Mouse (Mus musculus) ES-E14 (cell line): Measurements from ENCODE around the gene Erbb3. TPM values are rescaled to one million over a fixed set of nuclear protein-coding genes. Genes with fewer than 3 reads are reported as not detected.

ENCODE experiments used
- DNase-seq: peaks from one replicate; pipeline ENCODE4 v3.0.0-alpha.2; 2013; ENCODE audit warnings: low read depth, low spot score
- H3K27ac ChIP-seq: 2 replicates; pipeline ENCODE4 v1.5.1; 2012; ENCODE audit warnings: low read depth, mild to moderate bottlenecking, low read length, moderate library complexity, mixed read lengths; ENCODE audit not compliant: poor library complexity, insufficient read depth, severe bottlenecking
- H3K36me3 ChIP-seq: 2 replicates; pipeline ENCODE4 v1.6.1; 2012; ENCODE audit warnings: mild to moderate bottlenecking, low read length, moderate library complexity, mixed read lengths; ENCODE audit not compliant: control insufficient read depth, poor library complexity, insufficient read depth, severe bottlenecking
- H3K4me1 ChIP-seq, 2 experiments: fragments of 150-350 bp in 1 of 2; sonication (generic) in 1 of 2; 2 replicates each; pipeline ENCODE4 v1.6.1; 2012; ENCODE audit warnings: low read length in 2 of 2, mild to moderate bottlenecking in 1 of 2, mixed read lengths in 1 of 2; ENCODE audit not compliant: control insufficient read depth in 2 of 2, insufficient read depth in 2 of 2, poor library complexity in 1 of 2
- H3K4me3 ChIP-seq, 2 experiments: fragments of 150-350 bp in 1 of 2; sonication (generic) in 1 of 2; 2 replicates each; pipeline ENCODE4 v1.5.1; 2012; ENCODE audit warnings: low read length in 2 of 2, low read depth in 1 of 2, mild to moderate bottlenecking in 1 of 2, mixed read lengths in 1 of 2; ENCODE audit not compliant: insufficient read depth in 1 of 2, poor library complexity in 1 of 2, severe bottlenecking in 1 of 2
- H3K9ac ChIP-seq: 2 replicates; pipeline ENCODE4 v1.6.1; 2012; ENCODE audit warnings: low read depth, mild to moderate bottlenecking, low read length, mixed read lengths; ENCODE audit not compliant: poor library complexity, insufficient read depth, severe bottlenecking
- H3K9me3 ChIP-seq: fragments of 150-350 bp; sonication (generic); 2 replicates; pipeline ENCODE4 v1.6.1; 2012; ENCODE audit warnings: low read depth, mild to moderate bottlenecking, low read length; ENCODE audit not compliant: control insufficient read depth, insufficient read depth
- CHD2 ChIP-seq: IDR thresholded peaks from 2 replicates; pipeline ENCODE4 v1.6.1; 2014; ENCODE audit warnings: mild to moderate bottlenecking, low read depth, low read length, inconsistent platforms
- HCFC1 ChIP-seq: IDR thresholded peaks from 2 replicates; pipeline ENCODE4 v1.6.1; 2012; ENCODE audit warnings: low read length, inconsistent platforms, borderline replicate concordance; ENCODE audit not compliant: insufficient read depth
- MAFK ChIP-seq: IDR thresholded peaks from 2 replicates; pipeline ENCODE4 v1.6.1; 2014; ENCODE audit warnings: mild to moderate bottlenecking, low read depth, low read length, inconsistent platforms; ENCODE audit not compliant: insufficient read depth
- ZC3H11A ChIP-seq: IDR thresholded peaks from 2 replicates; pipeline ENCODE4 v1.6.1; 2012; ENCODE audit warnings: low read depth, mild to moderate bottlenecking, inconsistent platforms, low read length, borderline replicate concordance
- ZNF384 ChIP-seq: IDR thresholded peaks from 2 replicates; pipeline ENCODE4 v1.6.1; 2012; ENCODE audit warnings: low read depth, low read length, inconsistent platforms
- in situ Hi-C, 2 experiments: fragments of 600-800 bp; cut with MboI; formaldehyde crosslinking; loops; one replicate each; pipeline ENCODE4 v1.15.1; 2025; ENCODE audit warnings: low sequenced_read_pairs in 2 of 2, inconsistent platforms in 1 of 2; ENCODE audit not compliant: unreplicated experiment in 2 of 2
- total RNA-seq: library from RNA; depleted of rRNA; stranded (reverse); fragments of 300-350 nt; gene quantifications from 2 replicates; pipeline ENCODE4 v1.2.3, GENCODE M21; 2012; rRNA removed

Gene Erbb3
- total RNA-seq = 24.9 and 30.3 TPM in 2 replicates

DNA sequence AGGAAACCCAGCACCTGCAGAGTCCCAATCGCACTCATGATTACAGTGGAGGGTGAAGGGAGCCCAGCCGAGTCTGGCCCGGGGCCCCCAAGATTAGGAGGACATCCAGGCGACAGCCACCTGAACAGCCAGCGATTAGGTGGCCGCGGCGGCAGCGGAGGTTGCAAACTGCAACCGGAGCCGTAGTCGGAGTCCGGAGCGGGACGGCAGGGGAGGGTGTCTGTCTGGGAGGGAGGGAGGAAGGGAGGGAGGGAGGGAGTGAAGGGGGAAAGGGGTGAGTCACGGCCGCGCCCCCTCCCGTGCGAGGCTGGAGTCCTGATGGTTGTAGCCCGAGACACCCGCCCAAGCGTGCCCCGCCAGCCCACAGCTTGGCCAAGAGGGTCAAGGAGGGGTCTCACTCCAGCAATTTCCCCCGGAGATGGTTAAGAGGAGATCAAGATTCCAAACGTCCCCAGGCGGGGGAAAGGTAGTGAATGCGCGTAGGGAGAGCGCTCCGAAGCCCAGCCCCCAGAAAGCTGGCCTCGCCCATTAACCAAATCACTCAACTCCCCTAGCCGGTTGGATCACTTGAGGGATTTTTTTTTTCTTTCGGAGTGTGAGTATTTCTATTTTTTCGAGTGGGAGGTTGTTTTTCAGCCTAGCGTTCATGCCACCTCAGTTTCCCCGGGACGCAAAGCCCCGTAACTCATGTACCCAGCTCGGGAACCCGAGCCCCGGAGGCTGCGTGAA, at the start of gene Erbb3:
TSS of gene Erbb3 (minus strand) at position 189 of the 729 bp plus-strand sequence.
- TF ChIP-seq ZNF384 (peak; percentile 76; the same call in 1 of the 2 replicates), ZC3H11A (no peak), MAFK (0 out of 2 replicates have a peak, but pooled peaks have one; percentile 5), HCFC1 (peak; percentile 42; the same call in 1 of the 2 replicates), CHD2 (no peak)
- Histone ChIP-seq H3K9me3 (no peaks in the 10 kb centered on the region), H3K36me3 (no peaks in the 10 kb centered on the region), H3K27ac (peak within 1 kb of the TSS; percentile 94), H3K4me1 (peaks cover 7 to 25% of the 10 kb centered on the region in 2 experiments), H3K4me3 (peak within 1 kb of the TSS; percentile 79 to 86), H3K9ac (peak within 1 kb of the TSS; percentile 80)
- peak; percentile 67 for DNase-seq
- in situ Hi-C loops = no loop called here

DNA sequence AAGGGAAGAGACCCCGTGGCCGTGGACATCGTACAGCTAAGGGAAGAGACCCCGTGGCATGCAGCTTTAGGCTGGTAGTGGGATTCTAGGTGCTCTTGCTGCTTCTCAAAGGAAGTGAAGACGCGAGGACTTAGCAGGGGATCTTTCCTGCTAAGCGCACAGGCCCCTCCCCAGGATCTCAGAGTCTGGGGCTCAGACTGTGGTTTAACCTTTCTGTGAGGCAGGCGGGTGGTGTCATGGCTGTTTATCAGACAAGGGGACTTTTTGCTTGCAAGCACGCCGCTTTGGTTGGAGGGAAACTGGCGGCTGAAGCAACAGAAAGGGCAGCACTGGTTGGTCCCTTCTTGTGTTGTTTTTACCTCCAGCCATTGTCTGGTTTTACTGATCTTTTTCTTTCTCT, 47.6 kb upstream of the Erbb3 start:
- TF ChIP-seq HCFC1 = no peak
- no peak for TF ChIP-seq ZNF384
- no peak for TF ChIP-seq MAFK
- TF ChIP-seq CHD2 = no peak
- TF ChIP-seq ZC3H11A = no peak
- DNase-seq = no peak
- H3K4me1 ChIP-seq = peaks cover 17 to 35% of the 10 kb centered on the region in 2 experiments
- in situ Hi-C loops = no loop called here
- no peaks in the 10 kb centered on the region; the same call in 1 of the 2 replicates for H3K36me3 ChIP-seq
- H3K9ac ChIP-seq = 0 out of 2 replicates have a peak overlapping the region, but pooled peaks have one; percentile 1
- H3K27ac ChIP-seq = 0 out of 2 replicates have a peak overlapping the region, but pooled peaks have one; percentile 11
- H3K4me3 ChIP-seq = no peak overlapping the region
- H3K9me3 ChIP-seq = no peaks in the 10 kb centered on the region

GRCm38 (mm10) chr10:128636561-128636960, 47.1 kb upstream of the Erbb3 start:
- TF ChIP-seq CHD2 = no peak
- no peak for TF ChIP-seq ZC3H11A
- TF ChIP-seq MAFK = no peak
- Histone ChIP-seq H3K9me3 (no peaks in the 10 kb centered on the region), H3K9ac (no peak overlapping the region), H3K4me1 (peaks cover 17 to 40% of the 10 kb centered on the region in 2 experiments), H3K4me3 (no peak overlapping the region), H3K36me3 (no peaks in the 10 kb centered on the region; the same call in 1 of the 2 replicates), H3K27ac (no peak overlapping the region)
- in situ Hi-C loops = no loop called here
- no peak for DNase-seq

- H3K36me3 ChIP-seq = no peaks in the 10 kb centered on the region; the same call in 1 of the 2 replicates
- no peak for DNase-seq
- in situ Hi-C loops = no loop called here
- no peak overlapping the region for H3K9ac ChIP-seq
- no peak for TF ChIP-seq CHD2
- TF ChIP-seq ZNF384 = no peak
- no peak for TF ChIP-seq ZC3H11A
- TF ChIP-seq MAFK = no peak
- TF ChIP-seq HCFC1 = no peak
- H3K27ac ChIP-seq = no peak overlapping the region
- H3K4me1 ChIP-seq = peaks cover 19 to 42% of the 10 kb centered on the region in 2 experiments
- H3K9me3 ChIP-seq = no peaks in the 10 kb centered on the region
- no peak overlapping the region for H3K4me3 ChIP-seq
Measured at GRCm38 (mm10) chr10:128635697-128636096, 46.2 kb upstream of the Erbb3 start.
